Mouse (Mus musculus): ENCODE data around the gene Cabp4. TPM values are rescaled to one million over a fixed set of nuclear protein-coding genes. Genes with fewer than 3 reads are reported as not detected.
A peak's percentile ranks its signal among the peaks of the same experiment; 100 is the strongest.

The Cabp4 gene
- polyA plus RNA-seq, 1 experiment from 2014 or later, result 0.13 TPM

DNA sequence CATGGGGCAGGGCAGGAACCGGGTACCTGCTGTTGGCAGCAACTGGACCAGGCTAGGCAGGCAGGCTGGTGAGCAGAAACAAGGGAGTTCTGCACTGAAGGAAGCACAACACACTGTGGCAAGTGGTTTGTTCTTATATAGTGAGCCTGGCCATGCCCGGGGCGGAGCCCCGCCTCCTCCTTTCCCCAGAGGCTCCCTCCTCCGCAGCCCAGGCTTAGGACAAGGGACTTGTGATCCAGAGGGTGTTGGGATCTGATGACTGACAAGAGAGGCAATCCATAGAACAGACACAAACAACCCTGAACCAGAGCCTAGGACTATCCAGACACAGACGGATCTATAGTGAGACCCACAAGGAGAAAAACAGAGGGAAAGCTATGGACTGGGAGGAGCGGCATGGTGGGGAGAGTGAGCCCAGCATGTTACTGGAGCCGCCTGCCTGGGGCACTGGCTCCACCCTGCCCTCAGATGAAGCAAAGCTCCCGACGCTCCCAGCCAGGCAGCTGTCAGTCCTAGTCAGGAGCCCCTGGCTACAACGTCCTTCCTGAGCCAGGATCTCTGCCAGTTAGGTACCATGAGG is 31.6 kb upstream of the Cabp4 start, which contains the start of gene Carns1:
Carns1 (minus strand) TSS at position 112 of the 580 bp plus-strand sequence.
- 1% methylated on average over 11 of the region's 11 CpGs for WGBS
- H3K9me3 ChIP-seq (replicated peaks), result no peaks in the 10 kb centered on the region
- H3K9ac ChIP-seq, result peak within 1 kb of the TSS; percentile 55
- peaks cover 11% of the 10 kb centered on the region for H3K4me1 ChIP-seq
- H3K27ac ChIP-seq, result no peak within 1 kb of the TSS
- peak within 1 kb of the TSS; percentile 36 for H3K4me2 ChIP-seq
- no peak for ATAC-seq
- H3K27me3 ChIP-seq, result 0 out of 2 replicates have a peak, but pooled peaks cover 7% of the 10 kb centered on the region
- no peak within 1 kb of the TSS for H3K4me3 ChIP-seq
- H3K36me3 ChIP-seq (ENCODE audit: poor library complexity, severe bottlenecking), result no peaks in the 10 kb centered on the region

DNA sequence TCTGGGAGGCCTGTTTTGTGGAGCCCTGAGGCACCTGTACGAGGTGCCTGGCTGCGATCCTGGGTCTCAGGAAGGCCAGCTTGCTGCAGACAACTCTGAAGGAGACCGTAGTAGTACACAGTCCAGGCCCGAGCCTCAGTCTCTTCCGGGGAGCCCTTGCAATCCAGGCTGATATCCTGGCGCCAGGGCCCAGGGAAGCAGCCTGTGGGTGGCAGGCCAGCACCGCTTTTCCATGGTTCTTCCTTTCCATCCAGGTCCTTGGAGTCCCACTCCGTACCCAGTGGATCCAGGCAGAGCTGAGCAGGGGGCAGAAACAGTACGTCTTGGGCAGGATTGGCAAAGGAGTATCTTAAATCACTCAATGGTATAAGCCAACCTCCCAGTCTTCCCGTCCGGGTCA is 29.1 kb upstream of the Cabp4 start:
- peak overlapping the region; percentile 2; the same call in 1 of the 2 replicates for H3K9ac ChIP-seq
- ATAC-seq, result no peak
- no peak overlapping the region for H3K4me3 ChIP-seq
- H3K36me3 ChIP-seq (ENCODE audit: poor library complexity, severe bottlenecking), result no peaks in the 10 kb centered on the region
- 0 out of 2 replicates have a peak, but pooled peaks cover 7% of the 10 kb centered on the region for H3K27me3 ChIP-seq
- 56% methylated on average over 11 of the region's 11 CpGs for WGBS
- no peak overlapping the region for H3K27ac ChIP-seq
- H3K4me1 ChIP-seq, result peaks cover 22% of the 10 kb centered on the region
- no peaks in the 10 kb centered on the region for H3K9me3 ChIP-seq (replicated peaks)
- no peak overlapping the region for H3K4me2 ChIP-seq

DNA sequence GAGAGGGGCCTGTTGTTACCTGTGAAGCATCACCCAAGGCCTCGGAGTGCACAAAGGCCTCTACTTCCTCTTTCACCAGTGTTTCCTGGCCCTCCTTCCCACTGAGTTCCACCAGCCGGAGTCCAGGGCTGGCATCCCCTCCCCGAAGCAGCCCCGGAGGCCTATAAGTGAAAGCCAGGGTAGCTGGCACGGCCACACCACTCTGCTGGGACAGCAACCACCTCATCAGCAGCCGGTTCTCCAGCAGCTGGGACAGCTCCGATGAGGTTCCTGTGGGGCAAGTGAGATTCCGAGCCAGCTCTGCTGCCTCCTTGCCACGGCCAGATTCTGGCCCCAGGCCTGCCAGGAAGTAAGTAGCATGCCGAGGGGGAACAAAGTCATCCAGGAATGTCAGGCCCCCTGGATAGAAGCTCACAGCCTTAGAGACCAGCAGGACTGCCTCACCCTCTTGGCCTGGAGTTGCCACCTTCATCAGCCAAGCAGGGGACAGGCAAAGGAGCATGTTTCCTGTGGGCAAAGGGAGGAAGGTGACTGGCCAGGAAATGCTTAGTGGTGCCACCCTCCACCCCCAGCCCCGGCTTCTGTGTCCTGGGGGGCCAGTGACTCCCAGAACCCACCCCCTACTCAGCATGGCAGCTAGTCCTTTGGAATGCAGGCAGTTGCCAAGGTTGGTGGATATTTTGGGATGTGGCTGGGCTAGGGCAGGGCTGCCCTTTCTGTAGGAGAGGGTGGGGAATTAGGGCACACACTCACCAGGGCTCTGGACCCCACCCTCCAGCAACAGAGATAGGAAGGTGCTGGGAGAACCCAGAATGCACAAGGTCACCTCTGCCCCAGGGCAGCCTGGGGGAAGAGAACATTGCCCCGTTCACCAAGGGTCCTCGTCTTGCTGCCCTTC is 27.8 kb upstream of the Cabp4 start:
- Histone ChIP-seq H3K27me3 (0 out of 2 replicates have a peak, but pooled peaks cover 7% of the 10 kb centered on the region), H3K27ac (no peak overlapping the region), H3K4me2 (no peak overlapping the region), H3K9me3 (replicated peaks) (no peaks in the 10 kb centered on the region), H3K9ac (peak overlapping the region; percentile 31; the same call in 1 of the 2 replicates), H3K4me3 (no peak overlapping the region), H3K4me1 (peaks cover 22% of the 10 kb centered on the region), H3K36me3 (ENCODE audit: poor library complexity, severe bottlenecking) (no peaks in the 10 kb centered on the region)
- 75% methylated on average over 13 of the region's 13 CpGs for WGBS
- ATAC-seq, result no peak

DNA sequence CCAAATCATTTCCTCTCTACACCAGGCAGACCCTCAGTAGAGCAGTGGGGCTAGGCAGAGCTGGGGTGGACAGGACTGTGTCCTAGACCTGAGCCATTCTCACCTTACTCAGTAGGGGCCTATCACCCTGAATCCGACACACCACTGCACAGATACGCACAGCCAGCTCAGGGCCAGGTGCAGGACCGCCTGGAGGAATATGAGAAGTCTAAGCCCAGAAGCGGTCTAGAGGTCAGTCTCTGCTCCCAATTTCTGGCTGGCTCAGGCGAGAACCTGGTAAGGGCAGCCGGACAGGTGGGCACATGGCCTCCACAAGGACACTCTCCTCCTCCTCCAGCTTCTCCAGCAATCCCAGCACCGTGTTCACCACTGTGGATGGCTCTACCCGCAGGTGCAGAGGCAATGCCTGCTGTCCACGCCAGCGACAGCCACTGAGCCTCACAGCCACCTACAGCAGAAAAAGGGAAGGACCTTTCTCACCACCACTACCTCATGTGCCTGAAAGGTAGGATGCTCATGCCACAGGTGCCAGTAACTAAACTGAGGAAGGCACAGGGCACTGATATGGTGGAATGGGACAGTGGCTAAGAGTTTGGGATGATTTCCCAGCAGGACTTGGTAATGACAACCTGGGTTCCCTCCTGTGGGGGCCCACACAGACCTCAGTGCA is 27.0 kb upstream of the Cabp4 start:
- Histone ChIP-seq H3K4me2 (no peak overlapping the region), H3K9ac (0 out of 2 replicates have a peak overlapping the region, but pooled peaks have one; percentile 31), H3K36me3 (ENCODE audit: poor library complexity, severe bottlenecking) (no peaks in the 10 kb centered on the region), H3K27ac (no peak overlapping the region), H3K27me3 (0 out of 2 replicates have a peak, but pooled peaks cover 4% of the 10 kb centered on the region), H3K9me3 (replicated peaks) (no peaks in the 10 kb centered on the region), H3K4me1 (peaks cover 19% of the 10 kb centered on the region), H3K4me3 (no peak overlapping the region)
- no peak for ATAC-seq
- WGBS, result 89% methylated on average over 10 of the region's 10 CpGs

DNA sequence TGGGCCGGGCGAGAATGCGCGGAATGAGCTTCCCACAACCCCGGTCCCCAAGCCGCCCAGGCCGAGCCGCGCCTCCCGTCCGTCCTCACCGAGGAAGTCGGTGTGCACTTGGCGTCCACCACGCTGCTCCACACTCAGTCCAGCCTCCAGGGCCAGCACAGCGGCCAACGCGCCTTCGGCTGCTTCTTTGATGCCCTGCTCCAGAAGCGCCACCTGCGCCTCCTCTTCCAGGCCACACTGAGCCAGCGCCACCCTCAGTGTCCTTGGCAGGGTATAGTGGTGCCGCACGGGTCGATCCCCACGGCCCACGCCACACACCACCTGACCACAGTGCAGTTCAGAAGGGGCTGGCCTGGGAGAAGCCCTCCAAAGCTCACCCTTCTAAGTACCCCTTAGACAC is 26.0 kb upstream of the Cabp4 start:
- peak overlapping the region; percentile 44 for H3K4me3 ChIP-seq
- peak; percentile 42 for ATAC-seq
- H3K9ac ChIP-seq, result peak overlapping the region; percentile 83
- H3K36me3 ChIP-seq (ENCODE audit: poor library complexity, severe bottlenecking), result no peaks in the 10 kb centered on the region
- peak overlapping the region; percentile 88 for H3K27ac ChIP-seq
- peak overlapping the region; percentile 84 for H3K4me2 ChIP-seq
- 0 out of 2 replicates have a peak, but pooled peaks cover 3% of the 10 kb centered on the region for H3K27me3 ChIP-seq
- H3K4me1 ChIP-seq, result peaks cover 10% of the 10 kb centered on the region
- 7% methylated on average over 26 of the region's 27 CpGs for WGBS
- no peaks in the 10 kb centered on the region for H3K9me3 ChIP-seq (replicated peaks)

DNA sequence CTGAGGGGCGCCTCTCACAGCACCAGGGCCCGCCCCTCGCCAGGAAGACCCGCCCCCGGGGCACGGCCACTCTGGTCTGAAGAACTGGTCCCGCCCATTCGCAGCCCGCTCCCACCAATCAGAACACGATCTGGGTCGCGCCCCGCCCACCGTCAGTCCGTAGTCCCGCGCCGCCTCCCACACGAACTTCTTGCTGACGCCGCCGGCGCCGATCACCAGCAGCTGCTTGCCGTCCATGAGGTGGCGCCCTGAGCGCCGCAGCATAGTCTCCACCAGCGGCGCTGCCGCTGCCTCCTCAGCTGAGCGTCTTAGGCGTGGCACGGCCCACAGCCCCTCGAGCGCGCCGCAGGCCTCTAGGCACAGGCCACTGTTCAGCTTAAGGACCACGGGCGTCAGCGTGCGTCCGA is 25.5 kb upstream of the Cabp4 start:
- H3K9me3 ChIP-seq (replicated peaks), result no peaks in the 10 kb centered on the region
- no peaks in the 10 kb centered on the region for H3K36me3 ChIP-seq (ENCODE audit: poor library complexity, severe bottlenecking)
- peak overlapping the region; percentile 84 for H3K4me2 ChIP-seq
- peaks cover 10% of the 10 kb centered on the region for H3K4me1 ChIP-seq
- WGBS, result under 1% methylated on average over 43 of the region's 43 CpGs
- peak; percentile 97 for ATAC-seq
- peak overlapping the region; percentile 88 for H3K27ac ChIP-seq
- H3K9ac ChIP-seq, result peak overlapping the region; percentile 83
- H3K27me3 ChIP-seq, result no peaks in the 10 kb centered on the region
- peak overlapping the region; percentile 44 for H3K4me3 ChIP-seq

GRCm38 (mm10) chr19:4166678-4167476 is 23.0 kb upstream of the Cabp4 start:
- no peaks in the 10 kb centered on the region for H3K9me3 ChIP-seq (replicated peaks)
- peaks cover 1% of the 10 kb centered on the region; the same call in 1 of the 2 replicates for H3K36me3 ChIP-seq (ENCODE audit: poor library complexity, severe bottlenecking)
- H3K4me2 ChIP-seq, result no peak overlapping the region
- H3K27ac ChIP-seq, result no peak overlapping the region
- no peak overlapping the region for H3K4me3 ChIP-seq
- WGBS, result 83% methylated on average over 9 of the region's 9 CpGs
- H3K27me3 ChIP-seq, result no peaks in the 10 kb centered on the region
- ATAC-seq, result no peak
- peaks cover 23% of the 10 kb centered on the region for H3K4me1 ChIP-seq
- H3K9ac ChIP-seq, result 0 out of 2 replicates have a peak overlapping the region, but pooled peaks have one; percentile 5

- 81% methylated on average over 2 of the region's 2 CpGs for WGBS
- Histone ChIP-seq H3K9ac (no peak overlapping the region), H3K27me3 (no peaks in the 10 kb centered on the region)
Observed at GRCm38 (mm10) chr19:4164721-4165120, 20.9 kb upstream of the Cabp4 start.

GRCm38 (mm10) chr19:4164100-4164499 is 20.3 kb upstream of the Cabp4 start:
- no peak for ATAC-seq
- H3K9ac ChIP-seq, result no peak overlapping the region
- peaks cover 27% of the 10 kb centered on the region for H3K36me3 ChIP-seq (ENCODE audit: poor library complexity, severe bottlenecking)
- H3K27me3 ChIP-seq, result no peaks in the 10 kb centered on the region
- no peak overlapping the region for H3K4me2 ChIP-seq
- WGBS, result 89% methylated on average over 3 of the region's 3 CpGs
- no peaks in the 10 kb centered on the region for H3K9me3 ChIP-seq (replicated peaks)
- no peak overlapping the region for H3K4me3 ChIP-seq
- H3K4me1 ChIP-seq, result peaks cover 15% of the 10 kb centered on the region
- H3K27ac ChIP-seq, result no peak overlapping the region; the same call in 1 of the 2 replicates

More at GRCm38 (mm10) chr19:4164721-4165120, 20.9 kb upstream of the Cabp4 start:
- Histone ChIP-seq H3K4me2 (no peak overlapping the region), H3K4me3 (no peak overlapping the region), H3K36me3 (ENCODE audit: poor library complexity, severe bottlenecking) (peaks cover 21% of the 10 kb centered on the region), H3K27ac (no peak overlapping the region), H3K9me3 (replicated peaks) (no peaks in the 10 kb centered on the region), H3K4me1 (peaks cover 16% of the 10 kb centered on the region)
- no peak for ATAC-seq

DNA sequence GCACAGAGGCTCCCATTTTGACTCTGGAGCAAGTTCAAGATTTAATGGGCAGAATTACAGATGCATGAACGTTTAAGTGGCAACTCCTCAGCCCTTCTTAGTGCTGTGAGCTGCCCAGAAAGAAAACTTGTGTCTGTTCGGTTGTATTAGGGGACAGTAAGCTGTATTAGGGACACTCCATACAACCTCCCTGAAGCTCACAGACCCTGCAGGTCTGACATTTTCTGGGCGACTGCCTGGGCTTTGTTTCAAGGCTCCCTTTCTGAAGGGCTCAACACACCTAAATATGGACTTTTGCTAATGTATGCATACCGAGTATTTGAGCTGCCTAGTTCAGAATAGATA is 19.7 kb upstream of the Cabp4 start:
- whole genome bisulfite sequencing, result 30% methylated on average over 4 of the region's 4 CpGs
- Histone ChIP-seq H3K4me2 (peak overlapping the region; percentile 86), H3K9ac (peak overlapping the region; percentile 80), H3K4me3 (peak overlapping the region; percentile 66), H3K4me1 (peaks cover 13% of the 10 kb centered on the region), H3K27me3 (no peaks in the 10 kb centered on the region), H3K36me3 (ENCODE audit: poor library complexity, severe bottlenecking) (peaks cover 33% of the 10 kb centered on the region), H3K9me3 (replicated peaks) (no peaks in the 10 kb centered on the region), H3K27ac (peak overlapping the region; percentile 74; the same call in 1 of the 2 replicates)
- ATAC-seq, result no peak; the same call in 1 of the 2 replicates
